Mouse (Mus musculus): ENCODE results near the gene Tex45. TPM values are rescaled to one million over a fixed set of nuclear protein-coding genes. Genes with fewer than 3 reads are reported as not detected.

Tex45 gene
- polyA plus RNA-seq, 1 experiment from 2014 or later: 0.14 TPM

DNA sequence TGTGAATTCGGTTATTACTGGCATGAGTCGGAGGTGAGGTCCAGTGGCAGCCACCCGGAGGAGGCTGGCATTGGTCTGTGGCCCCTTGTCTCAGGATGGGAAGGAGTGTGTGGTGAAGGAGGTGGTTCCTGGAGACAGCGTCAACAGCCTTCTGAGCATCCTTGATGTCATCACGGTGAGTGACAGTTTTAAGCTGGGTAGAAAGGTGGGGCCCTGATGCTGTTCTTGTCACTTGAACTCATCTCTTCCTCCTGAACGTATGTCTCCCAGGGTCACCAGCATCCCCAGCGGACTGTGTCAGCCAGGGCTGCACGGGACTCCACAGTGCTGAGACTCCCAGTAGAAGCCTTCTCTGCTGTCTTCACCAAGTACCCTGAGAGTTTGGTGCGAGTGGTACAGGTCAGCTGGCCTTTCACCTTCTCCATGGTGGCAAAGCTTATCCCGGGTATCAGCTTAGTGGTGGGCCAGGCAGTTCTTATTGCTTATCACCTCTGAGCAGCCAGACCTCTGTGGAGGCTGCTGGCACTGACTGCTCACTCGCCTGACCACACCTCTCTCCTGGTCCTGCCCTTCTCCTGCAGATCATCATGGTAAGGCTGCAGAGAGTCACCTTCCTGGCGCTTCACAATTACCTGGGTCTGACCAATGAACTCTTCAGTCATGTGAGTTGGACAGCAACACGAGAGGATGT is 51.5 kb downstream of the Tex45 start:
- no peaks in the 10 kb centered on the region for H3K4me1 ChIP-seq (ENCODE audit: control insufficient read depth, insufficient read depth, low read length)
- H3K9ac ChIP-seq (replicated peaks; ENCODE audit: low read length): no peak overlapping the region
- no peak overlapping the region for H3K27ac ChIP-seq (replicated peaks; ENCODE audit: low read depth, low read length)
- WGBS: 88% methylated on average over 13 of the region's 13 CpGs
- H3K4me3 ChIP-seq (ENCODE audit: low read depth, low read length): no peak overlapping the region
- H3K4me2 ChIP-seq (ENCODE audit: low read depth, low read length): no peak overlapping the region
- H3K9me3 ChIP-seq (replicated peaks; ENCODE audit: control insufficient read depth, low read length): no peaks in the 10 kb centered on the region
- DNase-seq (ENCODE audit: low spot score) (no peak), ATAC-seq (replicated peaks; ENCODE audit: insufficient number of reproducible peaks, low FRiP score, low TSS enrichment, low read depth) (no peak)
- no peaks in the 10 kb centered on the region; the same call in 1 of the 2 replicates for H3K36me3 ChIP-seq (replicated peaks; ENCODE audit: control insufficient read depth, insufficient read depth, low read depth, low read length)
- H3K27me3 ChIP-seq (ENCODE audit: control insufficient read depth, insufficient read depth, low read length): no peaks in the 10 kb centered on the region

DNA sequence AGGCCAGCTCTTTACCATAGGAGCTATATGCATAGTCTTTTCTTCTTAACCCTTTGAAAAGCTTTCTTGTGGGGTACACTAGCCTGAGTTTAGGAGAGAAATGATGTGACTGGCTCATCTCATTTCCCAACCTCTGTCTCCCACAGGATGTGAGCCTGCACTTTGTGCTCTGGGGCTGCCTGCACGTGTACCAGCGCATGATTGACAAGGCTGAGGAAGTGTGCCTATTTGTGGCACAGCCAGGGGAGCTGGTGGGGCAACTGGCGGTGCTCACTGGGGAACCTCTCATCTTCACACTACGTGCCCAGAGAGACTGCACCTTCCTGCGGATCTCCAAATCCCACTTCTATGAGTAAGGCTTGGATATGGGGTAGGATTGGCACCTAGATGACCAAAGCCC is 60.2 kb downstream of the Tex45 start:
- DNase-seq (ENCODE audit: low spot score) (no peak), ATAC-seq (replicated peaks; ENCODE audit: insufficient number of reproducible peaks, low FRiP score, low TSS enrichment, low read depth) (no peak)
- H3K9me3 ChIP-seq (replicated peaks; ENCODE audit: control insufficient read depth, low read length): no peaks in the 10 kb centered on the region
- H3K9ac ChIP-seq (replicated peaks; ENCODE audit: low read length): no peak overlapping the region
- no peaks in the 10 kb centered on the region for H3K27me3 ChIP-seq (ENCODE audit: control insufficient read depth, insufficient read depth, low read length)
- 88% methylated on average over 5 of the region's 5 CpGs for WGBS
- peaks cover 2% of the 10 kb centered on the region; the same call in 1 of the 2 replicates for H3K36me3 ChIP-seq (replicated peaks; ENCODE audit: control insufficient read depth, insufficient read depth, low read depth, low read length)
- no peak overlapping the region for H3K4me2 ChIP-seq (ENCODE audit: low read depth, low read length)
- no peaks in the 10 kb centered on the region for H3K4me1 ChIP-seq (ENCODE audit: control insufficient read depth, insufficient read depth, low read length)
- no peak overlapping the region for H3K4me3 ChIP-seq (ENCODE audit: low read depth, low read length)
- H3K27ac ChIP-seq (replicated peaks; ENCODE audit: low read depth, low read length): no peak overlapping the region

DNA sequence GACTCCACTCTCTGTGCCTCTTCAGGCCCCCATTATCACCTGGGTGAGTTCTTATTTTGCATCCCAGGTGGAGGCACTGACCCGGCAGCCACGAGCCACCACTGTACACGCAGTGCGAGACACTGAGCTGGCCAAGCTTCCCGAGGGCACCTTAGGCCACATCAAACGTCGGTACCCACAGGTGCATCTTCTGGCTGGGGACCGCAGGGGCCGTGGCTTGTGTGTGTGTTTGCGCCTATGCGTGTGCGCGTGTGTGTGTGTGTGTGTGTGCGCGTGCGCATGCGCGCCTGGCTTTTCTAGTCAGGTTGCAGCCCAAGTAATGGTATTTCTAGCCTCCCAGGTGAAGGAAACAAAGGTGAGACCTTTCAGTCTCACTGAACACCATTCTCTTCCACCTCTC is 61.3 kb downstream of the Tex45 start:
- Histone ChIP-seq H3K27ac (replicated peaks; ENCODE audit: low read depth, low read length) (no peak overlapping the region), H3K9ac (replicated peaks; ENCODE audit: low read length) (no peak overlapping the region), H3K9me3 (replicated peaks; ENCODE audit: control insufficient read depth, low read length) (no peaks in the 10 kb centered on the region), H3K4me2 (ENCODE audit: low read depth, low read length) (no peak overlapping the region), H3K4me1 (ENCODE audit: control insufficient read depth, insufficient read depth, low read length) (no peaks in the 10 kb centered on the region), H3K27me3 (ENCODE audit: control insufficient read depth, insufficient read depth, low read length) (no peaks in the 10 kb centered on the region), H3K4me3 (ENCODE audit: low read depth, low read length) (no peak overlapping the region), H3K36me3 (replicated peaks; ENCODE audit: control insufficient read depth, insufficient read depth, low read depth, low read length) (peaks cover 2% of the 10 kb centered on the region; the same call in 1 of the 2 replicates)
- ATAC-seq (replicated peaks; ENCODE audit: insufficient number of reproducible peaks, low FRiP score, low TSS enrichment, low read depth) (no peak), DNase-seq (ENCODE audit: low spot score) (no peak)
- WGBS: 95% methylated on average over 18 of the region's 18 CpGs

DNA sequence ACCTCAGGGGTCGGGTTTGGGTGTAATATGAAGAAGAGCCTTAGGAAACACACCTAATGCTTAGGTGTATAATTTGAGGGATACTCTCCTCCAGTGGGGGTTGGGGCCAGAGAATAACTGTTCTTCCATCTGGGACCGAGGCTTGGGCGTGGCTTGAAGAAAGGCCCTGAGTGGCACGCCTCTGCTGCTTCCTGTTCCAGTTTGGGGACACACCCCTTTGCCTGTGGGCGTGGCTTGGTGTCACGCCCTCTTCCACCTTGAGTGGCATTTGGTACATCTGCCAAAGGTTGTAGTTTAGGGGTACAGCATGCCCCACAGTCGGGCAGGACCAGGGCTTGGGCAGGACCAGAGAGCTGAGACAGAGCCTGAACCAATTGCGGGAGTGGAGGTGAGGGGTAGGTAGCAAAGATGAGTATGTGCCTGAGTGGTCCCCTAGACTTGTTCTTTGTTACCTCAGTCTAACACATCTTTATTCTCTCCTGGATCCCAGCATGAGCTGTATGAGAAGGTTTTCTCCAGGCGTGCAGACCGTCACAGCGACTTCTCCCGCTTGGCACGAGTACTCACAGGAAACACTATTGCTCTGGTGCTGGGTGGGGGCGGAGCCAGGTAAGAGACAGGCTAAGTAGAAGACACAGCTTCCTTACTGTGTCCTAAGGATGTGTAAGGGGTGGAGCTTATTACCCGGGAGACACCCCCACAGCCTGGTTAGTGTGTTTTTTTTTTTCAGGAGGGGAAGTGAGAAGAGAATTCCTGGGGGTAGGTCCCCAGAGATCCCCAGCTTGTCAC is 65.6 kb downstream of the Tex45 start:
- DNase-seq (ENCODE audit: low spot score): no peak
- H3K4me2 ChIP-seq (ENCODE audit: low read depth, low read length): no peak overlapping the region
- H3K27me3 ChIP-seq (ENCODE audit: control insufficient read depth, insufficient read depth, low read length): no peaks in the 10 kb centered on the region
- no peak overlapping the region for H3K4me3 ChIP-seq (ENCODE audit: low read depth, low read length)
- H3K27ac ChIP-seq (replicated peaks; ENCODE audit: low read depth, low read length): no peak overlapping the region
- H3K4me1 ChIP-seq (ENCODE audit: control insufficient read depth, insufficient read depth, low read length): no peaks in the 10 kb centered on the region
- H3K9ac ChIP-seq (replicated peaks; ENCODE audit: low read length): no peak overlapping the region
- 60% methylated on average over 15 of the region's 15 CpGs for WGBS
- H3K36me3 ChIP-seq (replicated peaks; ENCODE audit: control insufficient read depth, insufficient read depth, low read depth, low read length): peaks cover 2% of the 10 kb centered on the region; the same call in 1 of the 2 replicates
- no peaks in the 10 kb centered on the region for H3K9me3 ChIP-seq (replicated peaks; ENCODE audit: control insufficient read depth, low read length)
- no peak for ATAC-seq (replicated peaks; ENCODE audit: insufficient number of reproducible peaks, low FRiP score, low TSS enrichment, low read depth)

Other genes starting within 250 kb of the Tex45 start
- gene Insr, start 191.2 kb upstream of the Tex45 start, polyA plus RNA-seq (2014; fragmentation: Nextera tagmentation; extraction: Ambion mirVana): 26.3 and 31.0 TPM in 2 replicates
- not detected in 2 replicates for gene A430078G23Rik, start 117.4 kb upstream of the Tex45 start, polyA plus RNA-seq (2014; fragmentation: Nextera tagmentation; extraction: Ambion mirVana)
- gene Arhgef18, start 77.9 kb upstream of the Tex45 start, polyA plus RNA-seq (2014; fragmentation: Nextera tagmentation; extraction: Ambion mirVana): 7.2 and 8.8 TPM in 2 replicates
- 2.1 TPM in 2 replicates for gene Pex11g, start 3.2 kb upstream of the Tex45 start, polyA plus RNA-seq (2014; fragmentation: Nextera tagmentation; extraction: Ambion mirVana)
- gene Zfp358, start 22.3 kb downstream of the Tex45 start, polyA plus RNA-seq (2014; fragmentation: Nextera tagmentation; extraction: Ambion mirVana): 29.0 and 29.9 TPM in 2 replicates
- gene Mcoln1, start 29.6 kb downstream of the Tex45 start, polyA plus RNA-seq (2014; fragmentation: Nextera tagmentation; extraction: Ambion mirVana): 43.1 and 43.6 TPM in 2 replicates
- gene Pnpla6, start 44.5 kb downstream of the Tex45 start, polyA plus RNA-seq (2014; fragmentation: Nextera tagmentation; extraction: Ambion mirVana): 13.6 and 17.5 TPM in 2 replicates
- gene C330021F23Rik, start 97.1 kb downstream of the Tex45 start, polyA plus RNA-seq (2014; fragmentation: Nextera tagmentation; extraction: Ambion mirVana): 2.5 and 5.4 TPM in 2 replicates
- 5.1 and 8.9 TPM in 2 replicates for gene Camsap3, start 116.4 kb downstream of the Tex45 start, polyA plus RNA-seq (2014; fragmentation: Nextera tagmentation; extraction: Ambion mirVana)
- gene Xab2, start 150.5 kb downstream of the Tex45 start, polyA plus RNA-seq (2014; fragmentation: Nextera tagmentation; extraction: Ambion mirVana): 61.4 and 61.6 TPM in 2 replicates
- 73.5 and 84.1 TPM in 2 replicates for gene Pet100, start 150.7 kb downstream of the Tex45 start, polyA plus RNA-seq (2014; fragmentation: Nextera tagmentation; extraction: Ambion mirVana)
- gene Pcp2, start 154.7 kb downstream of the Tex45 start, polyA plus RNA-seq (2014; fragmentation: Nextera tagmentation; extraction: Ambion mirVana): 1.5 and 2.2 TPM in 2 replicates
- 24.9 and 26.5 TPM in 2 replicates for gene Stxbp2, start 160.1 kb downstream of the Tex45 start, polyA plus RNA-seq (2014; fragmentation: Nextera tagmentation; extraction: Ambion mirVana)
- gene Retn, start 184.9 kb downstream of the Tex45 start, polyA plus RNA-seq (2014; fragmentation: Nextera tagmentation; extraction: Ambion mirVana): 0.42 TPM in 1 of 2 replicates, not detected in the other
- 0.28 TPM in 1 of 2 replicates, not detected in the other for gene Mcemp1, start 194.9 kb downstream of the Tex45 start, polyA plus RNA-seq (2014; fragmentation: Nextera tagmentation; extraction: Ambion mirVana)
- 7.8 and 10.8 TPM in 2 replicates for gene Fcor, start 201.5 kb downstream of the Tex45 start, polyA plus RNA-seq (2014; fragmentation: Nextera tagmentation; extraction: Ambion mirVana)
- gene Trappc5, start 205.4 kb downstream of the Tex45 start, polyA plus RNA-seq (2014; fragmentation: Nextera tagmentation; extraction: Ambion mirVana): 36.8 and 38.6 TPM in 2 replicates
- gene Fcer2a, start 223.3 kb downstream of the Tex45 start, polyA plus RNA-seq (2014; fragmentation: Nextera tagmentation; extraction: Ambion mirVana): 0.25 and 0.36 TPM in 2 replicates
- gene Clec4g, start 249.8 kb downstream of the Tex45 start, polyA plus RNA-seq (2014; fragmentation: Nextera tagmentation; extraction: Ambion mirVana): 0.28 TPM in 2 replicates

Measured in embryonic facial prominence, embryonic 11.5 days (tissue).